Mouse (Mus musculus) embryonic stem cell, embryonic (primary cell): ENCODE data around the gene Sgsh.

Experiments
- CTCF ChIA-PET, 4 experiments: fragments of 300-600 bp in 2 of 4; fragments of 350-600 bp in 2 of 4; sonication (Branson Sonifier 250); formaldehyde crosslinking; loops; one replicate each; lab custom pipeline; 2022; ENCODE audit warnings: inconsistent platforms in 2 of 4; lab: Charles Lee
- POLR2A ChIA-PET, 4 experiments: fragments of 300-600 bp in 2 of 4; fragments of 350-600 bp in 2 of 4; sonication (Branson Sonifier 250); formaldehyde crosslinking; loops; one replicate each; lab custom pipeline; 2022; ENCODE audit warnings: antibody characterized with exemption in 4 of 4, inconsistent platforms in 1 of 4; lab: Charles Lee

The Sgsh gene

DNA sequence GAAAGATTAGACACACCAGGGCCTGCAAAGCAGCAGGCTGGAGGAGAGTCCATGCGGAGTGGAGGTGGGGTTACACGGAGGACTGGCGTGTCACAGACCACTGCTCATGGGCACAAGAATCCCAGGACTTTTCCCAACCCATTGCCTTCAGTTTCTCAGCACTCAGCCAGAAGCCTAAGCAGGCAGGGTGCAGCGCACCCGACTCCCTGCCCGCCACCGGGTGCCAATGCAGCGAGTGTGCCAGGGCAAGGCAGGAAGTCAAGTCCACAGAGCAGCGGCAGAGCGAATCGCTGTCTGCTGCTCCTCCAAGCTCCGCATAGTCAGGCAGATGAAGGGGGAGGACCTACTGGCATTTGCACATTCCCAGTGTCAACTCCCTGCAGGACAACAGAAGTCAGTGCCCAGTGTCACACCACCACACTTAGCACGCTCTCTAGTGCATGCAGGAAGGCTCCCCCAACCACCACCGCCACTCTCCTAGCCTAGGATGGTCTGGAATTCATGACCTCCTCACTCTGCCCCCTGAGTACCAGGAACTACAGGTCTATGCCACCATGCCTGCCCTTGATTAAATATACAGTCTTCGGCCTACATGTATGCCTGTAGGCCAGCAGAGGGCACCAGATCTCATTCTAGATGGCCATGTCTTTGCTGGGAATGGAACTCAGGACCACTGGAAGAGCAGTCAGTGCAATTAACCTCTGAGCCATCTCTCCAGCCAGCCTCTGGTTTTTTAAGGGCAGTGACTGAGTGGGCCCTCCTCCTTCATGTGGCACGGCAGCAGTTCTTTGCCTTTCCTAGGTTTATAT lies 50.2 kb downstream of the Sgsh start:
- ChIA-PET POLR2A (interaction anchor here in 3 of 4 experiments (0.5 to 4.5 kb wide), 10 partner anchors 9 to 122 kb away, joined by 3 to 26 read pairs (median 4); no protein-coding TSS in a partner anchor), CTCF (interaction anchor here (0.5 to 2.6 kb wide), 18 partner anchors 10 to 186 kb away, joined by 3 to 9 read pairs (median 3); partner anchors contain the start of gene Endov (in 1 of the 4))

DNA sequence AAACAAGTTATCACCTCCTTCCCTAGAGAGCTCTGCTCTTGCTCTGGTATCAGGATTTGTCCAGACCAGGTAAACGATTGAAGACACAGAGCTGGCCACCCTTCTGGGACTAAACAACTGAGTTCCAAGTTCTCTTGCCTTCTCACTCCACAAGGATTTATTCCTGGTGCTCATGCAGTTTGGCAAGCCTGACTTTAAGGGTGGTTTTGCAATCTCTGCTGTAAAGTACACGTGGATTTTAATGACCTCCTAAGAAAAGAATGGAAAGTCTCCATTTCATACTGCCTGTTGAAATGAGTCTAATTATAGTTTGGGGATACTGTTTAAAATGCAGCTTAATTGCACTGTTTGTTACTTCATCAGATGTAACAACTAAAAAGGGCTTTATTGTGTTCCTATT lies 54.4 kb downstream of the Sgsh start:
- ChIA-PET CTCF (interaction anchor here in 1 of 4 experiments (0.6 kb wide), 1 partner anchor 95 kb away, joined by 11 read pairs; no protein-coding TSS in a partner anchor), POLR2A (interaction anchor here in 3 of 4 experiments (0.6 to 3.3 kb wide), 11 partner anchors 10 to 92 kb away, joined by 3 to 9 read pairs (median 4); partner anchors contain the start of genes Gaa (in 1 of the 3) and Rnf213 (in 1 of the 3))

DNA sequence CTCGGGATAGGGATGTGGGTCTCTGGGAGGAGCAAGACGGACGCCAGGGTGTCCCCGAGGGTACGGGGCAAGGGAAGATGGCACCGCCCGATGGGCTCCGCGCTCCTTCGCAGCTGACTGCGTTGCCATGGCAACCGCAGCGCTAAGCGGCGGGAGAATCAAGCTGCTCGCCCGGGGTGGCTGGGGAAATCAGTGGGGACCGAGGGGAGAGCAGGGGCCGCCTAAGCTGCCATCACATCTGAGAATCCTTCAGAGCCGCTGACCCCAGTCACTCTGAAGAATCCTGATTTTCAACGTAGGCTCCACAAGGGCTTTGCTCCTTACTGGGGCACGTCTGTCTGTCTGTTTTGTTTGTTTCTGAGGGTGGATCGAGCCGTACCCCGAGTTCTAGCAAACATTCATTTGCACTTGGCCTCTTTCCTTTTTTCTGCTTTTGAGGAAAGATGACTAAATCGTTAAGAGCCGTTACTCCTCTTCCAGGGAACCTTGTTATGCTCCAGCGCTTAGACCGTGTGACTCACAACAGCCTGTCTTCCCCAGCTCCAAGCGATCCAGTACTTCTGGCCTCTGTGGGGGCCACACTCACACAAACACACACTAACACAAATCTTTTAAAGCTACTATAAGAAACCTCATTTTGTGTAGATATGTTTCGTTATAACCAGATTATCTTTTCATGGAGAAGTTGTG lies 54.9 kb downstream of the Sgsh start:
- CTCF ChIA-PET = interaction anchor here in 3 of 4 experiments (0.6 to 2.0 kb wide), 4 partner anchors 24 to 33 kb away, joined by 3 to 4 read pairs (median 3); partner anchors contain the start of gene Gaa (in 1 of the 3)
- POLR2A ChIA-PET = interaction anchor here in 3 of 4 experiments (0.6 to 3.3 kb wide), 19 partner anchors 11 to 1049 kb away, joined by 3 to 10 read pairs (median 4); partner anchors contain the start of genes Chmp6 (in 1 of the 3), Endov (in 1 of the 3), Gaa (in 1 of the 3) and Rnf213 (in 1 of the 3)

DNA sequence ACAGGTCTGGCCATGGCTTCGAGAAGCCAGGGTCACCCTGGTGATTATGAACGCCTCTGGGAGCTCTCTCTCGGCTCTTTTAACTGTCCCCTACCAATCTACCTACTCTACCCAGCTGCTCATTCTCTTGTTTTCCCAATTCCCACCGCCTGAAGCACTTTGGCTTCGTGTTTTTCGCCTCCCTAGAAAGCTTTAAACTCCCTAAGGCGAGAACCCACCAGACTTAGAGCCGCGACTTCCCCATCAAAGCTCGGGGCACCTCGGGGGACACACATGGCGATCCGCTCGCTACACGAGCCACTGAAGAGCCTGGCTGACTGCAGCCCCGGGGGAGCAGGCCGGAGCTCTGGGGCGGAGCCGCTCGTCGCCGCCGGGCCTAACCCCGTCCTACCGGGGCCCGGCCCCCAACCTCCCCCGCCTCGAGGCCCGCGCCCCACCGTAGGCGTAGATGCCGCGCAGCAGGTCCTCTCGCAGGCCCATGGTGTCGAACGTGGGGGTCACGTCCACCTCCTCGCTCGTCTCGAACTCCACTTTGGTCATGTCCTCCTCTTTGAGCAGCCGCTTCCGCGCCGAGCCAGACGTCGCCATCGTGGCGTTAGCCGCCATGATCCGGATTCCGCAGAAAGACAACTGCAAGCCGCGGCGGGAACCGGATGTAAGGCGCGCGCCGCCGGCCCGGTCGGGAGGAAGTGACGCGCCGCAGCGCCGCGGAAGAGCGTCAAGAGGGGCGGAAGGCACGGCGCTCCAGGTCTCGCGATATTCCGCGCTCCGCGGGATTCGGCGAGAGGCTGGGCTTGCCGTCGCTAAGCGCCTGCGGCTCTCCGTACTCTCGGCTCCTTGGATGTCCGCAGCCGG lies 55.7 kb downstream of the Sgsh start, which contains the start of gene Eif4a3:
Gene Eif4a3, minus strand, starts transcription at position 699 of the 855 bp plus-strand sequence.
- ChIA-PET POLR2A (interaction anchor here (0.6 to 3.3 kb wide), 49 partner anchors 9 to 1050 kb away, joined by 3 to 10 read pairs (median 3); partner anchors contain the start of genes Gaa (in 2 of the 4), Baiap2 (in 1 of the 4), Cbx4 (in 1 of the 4) and Chmp6 (in 1 of the 4)), CTCF (interaction anchor here (0.6 to 2.0 kb wide), 9 partner anchors 23 to 610 kb away, joined by 3 to 10 read pairs (median 4); no protein-coding TSS in a partner anchor)

DNA sequence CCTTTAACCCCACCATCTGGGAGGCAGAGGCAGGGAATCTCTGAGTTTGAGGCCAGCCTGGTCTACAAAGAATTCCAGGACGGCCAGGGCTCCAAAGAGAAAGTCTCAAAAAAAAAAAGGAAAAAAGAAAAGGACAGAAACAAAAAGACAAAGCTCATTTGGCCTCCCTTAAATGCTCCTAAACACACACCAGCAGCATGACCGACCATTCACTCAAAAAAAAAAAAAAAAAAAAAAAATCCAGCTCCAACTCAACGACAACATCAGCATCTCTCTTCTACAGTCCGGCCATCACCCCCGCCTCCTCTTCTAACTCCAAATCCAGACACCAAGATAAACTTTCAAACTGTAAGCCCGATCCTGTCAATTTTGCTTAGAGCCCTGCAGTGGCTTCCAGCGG lies 56.4 kb downstream of the Sgsh start:
- ChIA-PET CTCF (interaction anchor here (0.6 to 2.0 kb wide), 8 partner anchors 23 to 611 kb away, joined by 3 to 7 read pairs (median 4); no protein-coding TSS in a partner anchor), POLR2A (interaction anchor here (0.6 to 3.3 kb wide), 46 partner anchors 9 to 1009 kb away, joined by 3 to 10 read pairs (median 3); partner anchors contain the start of genes Gaa (in 2 of the 4), Baiap2 (in 1 of the 4), Cbx4 (in 1 of the 4) and Usp36 (in 1 of the 4))

DNA sequence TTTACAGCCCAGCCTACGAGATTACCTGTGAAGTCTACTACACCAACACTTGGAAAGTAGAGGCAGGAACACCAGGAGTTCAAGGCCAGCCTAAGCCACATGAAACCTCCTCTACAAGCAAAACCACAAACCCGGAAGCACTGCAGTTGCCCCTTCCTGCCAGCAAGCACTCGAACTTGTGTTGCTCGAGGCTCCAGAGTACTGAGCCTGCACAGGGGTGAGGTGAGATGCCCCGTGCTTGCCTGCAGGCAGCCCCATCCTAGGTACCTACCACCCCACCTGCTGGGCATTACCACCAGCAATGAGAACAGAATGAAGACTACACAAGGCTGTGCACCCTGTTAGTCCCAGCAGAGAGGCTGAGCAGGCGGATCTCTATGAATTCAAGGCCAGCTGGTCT lies 57.3 kb downstream of the Sgsh start:
- POLR2A ChIA-PET = interaction anchor here in 3 of 4 experiments (0.7 to 3.3 kb wide), 12 partner anchors 8 to 212 kb away, joined by 3 to 10 read pairs (median 4); partner anchors contain the start of genes Cbx4 (in 1 of the 3) and Gaa (in 1 of the 3)
- CTCF ChIA-PET = interaction anchor here in 1 of 4 experiments (0.6 kb wide), 2 partner anchors 195 to 248 kb away, joined by 3 to 4 read pairs; no protein-coding TSS in a partner anchor
